Mouse (Mus musculus) left cerebral cortex, adult 6 months (tissue): Measurements from ENCODE around the gene Atp8b3. TPM values are rescaled to one million over a fixed set of nuclear protein-coding genes. Genes with fewer than 3 reads are reported as not detected.

ENCODE experiments used
- long read RNA-seq, 2 experiments: library from polyadenylated mRNA; unstranded; transcript quantifications; one replicate each; pipeline ENCODE4 v2.0.0; 2019 to 2020
- polyA plus RNA-seq: library from polyadenylated mRNA; unstranded; fragments of <200 nt; fragmentation: Nextera tagmentation; gene quantifications from 2 replicates; pipeline ENCODE4 v1.2.3, GENCODE M21; 2021

The Atp8b3 gene
- polyA plus RNA-seq: 0.04 TPM in 1 of 2 replicates, not detected in the other
- long read RNA-seq, experiment 1, partial matches to known transcripts: 0 of 2 reads
- long read RNA-seq, experiment 1, other reads (novel, unspliced or antisense): 2 of 2 reads
- long read RNA-seq, experiment 2: 0 reads

GRCm38 (mm10) chr10:80538710-80539394 is at the start of gene Atp8b3:
Atp8b3 (minus strand) TSS chr10:80539124.

GRCm38 (mm10) chr10:80577195-80578130 is 38.5 kb upstream of the Atp8b3 start, which contains the start of gene Klf16:
Klf16 (minus strand) TSS chr10:80577321.

GRCm38 (mm10) chr10:80561116-80561944 is 22.4 kb upstream of the Atp8b3 start, which contains the start of gene Rexo1:
Rexo1 (minus strand) TSS chr10:80561560.

GRCm38 (mm10) chr10:80494732-80495131 is 44.2 kb downstream of the Atp8b3 start, which contains the start of gene Onecut3:
Onecut3 (plus strand) TSS chr10:80494835.

Other genes with a start within 250 kb of the Atp8b3 start
- gene Rps15, start 246.7 kb downstream of the Atp8b3 start, polyA plus RNA-seq: 2,777 and 3,387 TPM in 2 replicates
- 14.9 and 23.3 TPM in 2 replicates for gene Apc2, start 243.1 kb downstream of the Atp8b3 start, polyA plus RNA-seq
- gene 2310011J03Rik, start 218.6 kb downstream of the Atp8b3 start, polyA plus RNA-seq: 45.3 and 52.5 TPM in 2 replicates
- gene Pcsk4, start 209.6 kb downstream of the Atp8b3 start, polyA plus RNA-seq: 3.7 and 4.3 TPM in 2 replicates
- 8.9 and 10.0 TPM in 2 replicates for gene Reep6, start 209.2 kb downstream of the Atp8b3 start, polyA plus RNA-seq
- gene Adamtsl5, start 190.7 kb downstream of the Atp8b3 start, polyA plus RNA-seq: 4.1 and 6.3 TPM in 2 replicates
- 17.5 and 30.6 TPM in 2 replicates for gene Plk5, start 182.7 kb downstream of the Atp8b3 start, polyA plus RNA-seq
- gene Mex3d, start 151.5 kb downstream of the Atp8b3 start, polyA plus RNA-seq: 2.4 and 2.6 TPM in 2 replicates
- 40.7 and 66.9 TPM in 2 replicates for gene Mbd3, start 139.6 kb downstream of the Atp8b3 start, polyA plus RNA-seq
- 1,219 and 1,315 TPM in 2 replicates for gene Uqcr11, start 132.3 kb downstream of the Atp8b3 start, polyA plus RNA-seq
- gene Tcf3, start 105.5 kb downstream of the Atp8b3 start, polyA plus RNA-seq: 3.9 and 15.6 TPM in 2 replicates
- not detected in 2 replicates for gene Onecut3, start 44.3 kb downstream of the Atp8b3 start, polyA plus RNA-seq
- gene Rexo1, start 22.4 kb upstream of the Atp8b3 start, polyA plus RNA-seq: 16.6 and 17.7 TPM in 2 replicates
- 10.4 and 18.6 TPM in 2 replicates for gene Klf16, start 38.2 kb upstream of the Atp8b3 start, polyA plus RNA-seq
- 73.4 and 155 TPM in 2 replicates for gene Abhd17a, start 51.2 kb upstream of the Atp8b3 start, polyA plus RNA-seq
- gene Scamp4, start 63.7 kb upstream of the Atp8b3 start, polyA plus RNA-seq: 85.6 and 95.7 TPM in 2 replicates
- 2.4 and 2.9 TPM in 2 replicates for gene Adat3, start 63.8 kb upstream of the Atp8b3 start, polyA plus RNA-seq
- gene Gm49322, start 66.9 kb upstream of the Atp8b3 start, polyA plus RNA-seq: 0.10 and 0.25 TPM in 2 replicates
- gene Csnk1g2, start 83.7 kb upstream of the Atp8b3 start, polyA plus RNA-seq: 27.8 and 30.7 TPM in 2 replicates
- gene Btbd2, start 117.9 kb upstream of the Atp8b3 start, polyA plus RNA-seq: 23.3 and 91.7 TPM in 2 replicates
- gene Mknk2, start 139.0 kb upstream of the Atp8b3 start, polyA plus RNA-seq: 4.0 and 9.1 TPM in 2 replicates
- 8.4 and 9.9 TPM in 2 replicates for gene Mob3a, start 162.9 kb upstream of the Atp8b3 start, polyA plus RNA-seq
- 49.5 and 65.0 TPM in 2 replicates for gene Izumo4, start 163.1 kb upstream of the Atp8b3 start, polyA plus RNA-seq
- 44.4 and 48.6 TPM in 2 replicates for gene Ap3d1, start 203.1 kb upstream of the Atp8b3 start, polyA plus RNA-seq
- 1.6 and 2.7 TPM in 2 replicates for gene Dot1l, start 216.1 kb upstream of the Atp8b3 start, polyA plus RNA-seq